ENCODE assay signal across 21 mouse cellular contexts in the genomic region with DNA sequence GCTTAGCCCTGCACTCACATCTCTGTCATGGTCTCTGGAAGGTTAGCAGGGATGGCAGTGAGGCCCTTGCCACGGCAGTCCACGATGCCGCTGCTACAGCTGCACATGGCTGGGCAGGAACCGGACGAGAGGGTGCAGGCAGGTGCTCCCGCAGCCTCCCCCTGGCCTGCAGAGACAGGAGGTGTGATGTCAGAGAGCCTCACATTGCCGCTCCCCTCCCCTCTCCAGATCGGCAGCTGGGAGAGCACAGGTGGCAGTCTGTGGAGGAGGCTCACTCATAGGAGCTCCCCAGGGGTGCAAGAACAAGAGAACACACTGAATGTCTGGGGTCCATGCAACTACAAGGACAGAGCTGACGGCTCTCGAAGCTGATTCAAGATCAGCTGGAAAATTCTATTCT.
DNase-seq lines count a peak whose midpoint lies in the region; ATAC-seq lines count a peak whose summit lies in the region.
"Had no signal": no experiment of that assay in that cellular context is flagged by ENCODE, and none has a peak within 500 bp of the region (broad histone marks: within the 10 kb centered on the region; RNA-seq: fewer than 3 reads in every experiment).

No protein-coding gene starts in this region.

- H3K36me3 ChIP-seq in hindbrain, embryonic 11.5 days (ENCODE audit: control insufficient read depth, insufficient read depth, low read length) = no peaks in the 10 kb centered on the region
- H3K36me3 ChIP-seq in hindbrain, embryonic 12.5 days = no peaks in the 10 kb centered on the region
- no peaks in the 10 kb centered on the region for H3K36me3 ChIP-seq in neural tube, embryonic 12.5 days
- H3K36me3 ChIP-seq in neural tube, embryonic 15.5 days = peaks cover 22% of the 10 kb centered on the region
- H3K36me3 ChIP-seq in splenic B cell, adult 2 months (ENCODE audit: control insufficient read depth, insufficient read depth, low read length, poor library complexity, severe bottlenecking) = no peaks in the 10 kb centered on the region
- H3K36me3 ChIP-seq: embryonic facial prominence, embryonic 12.5 days; heart, embryonic 10.5 days; limb, embryonic 10.5 days; midbrain, embryonic 12.5 days had no signal

- H3K4me2 ChIP-seq in hindbrain, embryonic 11.5 days (replicated peaks; ENCODE audit: low read depth, low read length) = no peak overlapping the region
- no peak overlapping the region for H3K4me2 ChIP-seq in hindbrain, embryonic 12.5 days (replicated peaks)
- H3K4me2 ChIP-seq in neural tube, embryonic 12.5 days (replicated peaks) = no peak overlapping the region
- H3K4me2 ChIP-seq in neural tube, embryonic 15.5 days = no peak overlapping the region
- H3K4me2 ChIP-seq: embryonic facial prominence, embryonic 12.5 days; midbrain, embryonic 12.5 days had no signal

- no peak for DNase-seq in hindbrain, embryonic 11.5 days (ENCODE audit: low spot score)
- peak; percentile 36 for DNase-seq in splenic B cell, adult 2 months (ENCODE audit: low read depth, low spot score)
- peak; percentile 64 to 84 for DNase-seq in thymus, postnatal 36 days
- no peak for DNase-seq in cerebellum, postnatal 14 days
- no peak for DNase-seq in cerebellum, postnatal 4 days (ENCODE audit: low spot score in 2 of 2)
- DNase-seq: cerebellum, adult 8-10 months; forebrain, postnatal 0 days; gastrocnemius, adult 2 months; kidney, adult 11 months; kidney, postnatal 14 days; lung, adult 18-20 months; lung, postnatal 4 days; right cerebral cortex, postnatal 4 days had no signal

- H3K9ac ChIP-seq in hindbrain, embryonic 11.5 days (ENCODE audit: low read depth, low read length) = 0 out of 2 replicates have a peak overlapping the region, but pooled peaks have one; percentile 11
- no peak overlapping the region for H3K9ac ChIP-seq in hindbrain, embryonic 12.5 days
- 0 out of 2 replicates have a peak overlapping the region, but pooled peaks have one; percentile 19 for H3K9ac ChIP-seq in neural tube, embryonic 12.5 days
- H3K9ac ChIP-seq in neural tube, embryonic 15.5 days (replicated peaks) = no peak overlapping the region
- H3K9ac ChIP-seq: embryonic facial prominence, embryonic 12.5 days; forebrain, postnatal 0 days; midbrain, embryonic 12.5 days had no signal

- WGBS in hindbrain, embryonic 11.5 days = 44% methylated on average over 10 of the region's 10 CpGs
- WGBS in hindbrain, embryonic 12.5 days = 35% methylated on average over 10 of the region's 10 CpGs
- WGBS in neural tube, embryonic 12.5 days = 41% methylated on average over 10 of the region's 10 CpGs
- WGBS in neural tube, embryonic 15.5 days = 27% methylated on average over 10 of the region's 10 CpGs

- H3K27ac ChIP-seq in hindbrain, embryonic 11.5 days (ENCODE audit: low read depth, low read length) = no peak overlapping the region
- no peak overlapping the region; the same call in 1 of the 2 replicates for H3K27ac ChIP-seq in hindbrain, embryonic 12.5 days
- H3K27ac ChIP-seq in neural tube, embryonic 12.5 days = no peak overlapping the region
- no peak overlapping the region for H3K27ac ChIP-seq in neural tube, embryonic 15.5 days (replicated peaks)
- H3K27ac ChIP-seq: embryonic facial prominence, embryonic 12.5 days; gastrocnemius, adult 2 months; heart, embryonic 10.5 days; limb, embryonic 10.5 days; midbrain, embryonic 12.5 days had no signal

- H3K27me3 ChIP-seq in hindbrain, embryonic 11.5 days (ENCODE audit: control insufficient read depth, insufficient read depth, low read length) = peaks cover 9% of the 10 kb centered on the region; the same call in 1 of the 2 replicates
- peaks cover 48% of the 10 kb centered on the region for H3K27me3 ChIP-seq in hindbrain, embryonic 12.5 days
- peaks cover 14% of the 10 kb centered on the region for H3K27me3 ChIP-seq in neural tube, embryonic 12.5 days (replicated peaks)
- H3K27me3 ChIP-seq in neural tube, embryonic 15.5 days (replicated peaks) = 0 out of 2 replicates have a peak, but pooled peaks cover 5% of the 10 kb centered on the region
- H3K27me3 ChIP-seq in splenic B cell, adult 2 months (ENCODE audit: control insufficient read depth, insufficient read depth, low read length, poor library complexity, severe bottlenecking) = no peaks in the 10 kb centered on the region

- no peak overlapping the region for H3K4me3 ChIP-seq in hindbrain, embryonic 11.5 days (ENCODE audit: low read depth, low read length)
- no peak overlapping the region for H3K4me3 ChIP-seq in hindbrain, embryonic 12.5 days
- H3K4me3 ChIP-seq in neural tube, embryonic 12.5 days = no peak overlapping the region
- no peak overlapping the region for H3K4me3 ChIP-seq in neural tube, embryonic 15.5 days (replicated peaks)
- H3K4me3 ChIP-seq: embryonic facial prominence, embryonic 12.5 days; gastrocnemius, adult 2 months; heart, embryonic 10.5 days; limb, embryonic 10.5 days; midbrain, embryonic 12.5 days; myocyte had no signal

- no peaks in the 10 kb centered on the region for H3K9me3 ChIP-seq in hindbrain, embryonic 11.5 days (ENCODE audit: control insufficient read depth, low read length)
- 0 out of 2 replicates have a peak, but pooled peaks cover under 1% of the 10 kb centered on the region for H3K9me3 ChIP-seq in hindbrain, embryonic 12.5 days (replicated peaks)
- H3K9me3 ChIP-seq in neural tube, embryonic 12.5 days = no peaks in the 10 kb centered on the region
- no peaks in the 10 kb centered on the region for H3K9me3 ChIP-seq in neural tube, embryonic 15.5 days (replicated peaks)
- H3K9me3 ChIP-seq: embryonic facial prominence, embryonic 12.5 days; heart, embryonic 10.5 days; limb, embryonic 10.5 days; midbrain, embryonic 12.5 days had no signal

- ATAC-seq in hindbrain, embryonic 11.5 days (ENCODE audit: low FRiP score) = no peak
- no peak for ATAC-seq in hindbrain, embryonic 12.5 days (ENCODE audit: low FRiP score)
- no peak for ATAC-seq in neural tube, embryonic 12.5 days (ENCODE audit: low FRiP score, low read depth)
- ATAC-seq in neural tube, embryonic 15.5 days (ENCODE audit: low FRiP score) = no peak
- ATAC-seq: forebrain, postnatal 0 days had no signal

- H3K4me1 ChIP-seq in hindbrain, embryonic 11.5 days (replicated peaks; ENCODE audit: control insufficient read depth, insufficient read depth, low read length) = peaks cover 20% of the 10 kb centered on the region
- peaks cover 51% of the 10 kb centered on the region for H3K4me1 ChIP-seq in hindbrain, embryonic 12.5 days
- peaks cover 39% of the 10 kb centered on the region for H3K4me1 ChIP-seq in neural tube, embryonic 12.5 days
- H3K4me1 ChIP-seq in neural tube, embryonic 15.5 days = peaks cover 39% of the 10 kb centered on the region

Comparison
In these comparisons a context has a peak if more than half of its experiments do, and no peak if none do; other contexts are left out.
1. H3K9ac ChIP-seq: peak in hindbrain, embryonic 11.5 days (single experiment) and neural tube, embryonic 12.5 days (single experiment); none in hindbrain, embryonic 12.5 days (single experiment) and neural tube, embryonic 15.5 days (single experiment).
2. DNase-seq: peak in splenic B cell, adult 2 months (single experiment) and thymus, postnatal 36 days (2 of 2); none in hindbrain, embryonic 11.5 days (single experiment), cerebellum, postnatal 14 days (0 of 2) and cerebellum, postnatal 4 days (0 of 2).